Mouse (Mus musculus): ENCODE data around the gene Ldb1. TPM values are rescaled to one million over a fixed set of nuclear protein-coding genes. Genes with fewer than 3 reads are reported as not detected.

Gene Ldb1
- polyA plus RNA-seq (2012; rRNA removed), result 171 and 172 TPM in 2 replicates

DNA sequence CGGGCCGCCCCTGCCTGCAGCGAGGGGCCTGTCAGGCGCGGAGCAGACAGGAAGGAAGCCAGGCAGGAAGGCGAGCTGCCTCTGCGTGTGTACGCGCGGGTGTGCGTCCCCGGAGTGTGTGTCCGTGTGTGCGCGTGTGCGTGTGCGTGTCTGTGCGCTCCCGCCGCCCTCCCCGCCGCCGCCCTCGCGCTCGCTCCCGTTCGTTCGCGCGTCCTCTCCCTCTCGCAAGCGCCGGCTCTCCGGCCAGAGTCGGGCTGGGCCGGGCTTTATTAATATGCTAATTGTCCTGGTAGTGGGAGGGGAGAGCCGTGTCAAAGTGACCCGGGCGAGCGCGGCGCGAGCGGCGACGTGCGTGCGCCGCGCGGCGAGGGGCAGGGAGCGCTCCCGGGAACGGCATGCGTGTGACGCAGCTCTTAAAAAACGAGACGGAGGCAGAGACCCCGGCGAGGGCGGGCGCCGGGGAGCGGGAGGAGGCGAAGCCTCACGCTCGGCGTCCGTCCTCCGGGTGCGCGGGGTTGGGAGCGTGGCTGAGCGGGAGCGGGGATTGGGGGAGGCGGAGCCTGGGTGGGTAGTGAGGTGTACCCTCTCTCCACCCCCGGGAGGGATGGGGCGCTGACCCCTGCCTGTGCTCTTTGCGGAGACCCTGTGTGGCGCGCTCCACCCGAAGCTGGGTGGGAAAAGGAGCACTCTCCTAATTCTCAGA is at the start of gene Ldb1:
Ldb1 (minus strand) TSS at position 222 of the 703 bp plus-strand sequence.
- DNase-seq (ENCODE audit: extremely low spot score in 1 of 2, low spot score in 1 of 2), result peak; percentile 75 to 82

GRCm38 (mm10) chr19:46094144-46094543 is 49.1 kb upstream of the Ldb1 start:
- DNase-seq (ENCODE audit: extremely low spot score in 1 of 2, low spot score in 1 of 2), result no peak

DNA sequence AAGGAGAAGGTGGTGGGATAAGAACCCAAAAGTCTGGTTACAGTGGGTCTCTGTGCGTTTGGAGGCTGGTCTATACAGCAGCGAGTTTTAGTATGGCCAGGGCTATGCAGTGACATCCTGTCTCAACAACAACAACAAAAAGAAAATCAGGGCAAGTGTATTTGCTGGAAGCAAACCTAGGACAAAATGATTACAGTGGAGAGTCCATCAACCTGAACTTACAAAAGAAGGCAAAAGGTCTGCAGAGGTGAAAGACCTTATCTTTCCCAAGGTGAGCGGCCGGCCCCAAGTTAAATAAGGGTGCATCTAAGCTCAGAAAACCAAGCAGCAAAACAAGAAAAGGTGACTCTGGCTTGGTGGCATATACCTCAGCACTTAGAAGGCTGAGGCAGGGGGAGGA is 46.6 kb upstream of the Ldb1 start:
- DNase-seq (ENCODE audit: extremely low spot score in 1 of 2, low spot score in 1 of 2), result no peak

- DNase-seq (ENCODE audit: extremely low spot score in 1 of 2, low spot score in 1 of 2), result no peak
Measured at GRCm38 (mm10) chr19:46087871-46088270, 42.9 kb upstream of the Ldb1 start.

DNA sequence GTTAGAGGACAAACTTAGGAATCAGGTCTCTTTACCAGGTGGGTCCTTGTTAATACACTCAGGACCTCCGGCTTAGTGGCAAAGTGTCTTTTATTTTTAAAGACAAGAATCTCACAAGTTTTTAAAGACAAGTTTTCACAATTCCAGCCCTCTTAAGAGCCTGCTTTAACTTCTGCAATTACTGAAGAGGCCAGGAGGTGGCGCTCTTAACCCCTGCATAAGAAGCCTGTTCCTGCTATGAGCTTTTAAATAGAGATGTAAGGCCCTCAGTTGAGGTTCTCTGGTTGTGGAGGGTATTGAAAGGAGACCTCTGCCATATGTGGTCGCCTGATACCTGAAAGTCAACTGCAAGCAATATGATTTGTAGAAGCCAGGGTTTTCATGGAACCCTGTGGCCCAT is 41.3 kb upstream of the Ldb1 start:
- peak in 1 of 2 experiments; percentile 83 for DNase-seq (ENCODE audit: extremely low spot score in 1 of 2, low spot score in 1 of 2)

DNA sequence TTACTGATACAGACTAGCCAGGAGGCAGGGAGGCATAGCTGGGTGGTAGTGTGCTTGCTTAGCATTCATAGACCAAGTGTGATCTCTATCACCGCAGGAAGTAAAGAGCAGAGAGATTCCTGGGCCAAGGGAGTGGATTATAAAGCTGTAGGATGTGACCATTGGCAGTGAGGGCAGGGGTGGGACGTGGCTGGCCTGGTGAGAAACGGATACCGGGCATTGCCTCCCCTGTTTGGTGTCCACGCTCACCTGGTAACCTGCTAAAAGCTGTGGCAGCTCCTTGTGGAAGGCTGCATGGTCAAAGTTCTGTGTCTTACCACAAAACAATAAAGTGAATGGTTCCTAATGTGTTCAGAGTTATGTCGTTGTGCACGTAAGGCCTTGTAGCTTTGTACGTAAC is 40.2 kb upstream of the Ldb1 start:
- DNase-seq (ENCODE audit: extremely low spot score in 1 of 2, low spot score in 1 of 2), result no peak

DNA sequence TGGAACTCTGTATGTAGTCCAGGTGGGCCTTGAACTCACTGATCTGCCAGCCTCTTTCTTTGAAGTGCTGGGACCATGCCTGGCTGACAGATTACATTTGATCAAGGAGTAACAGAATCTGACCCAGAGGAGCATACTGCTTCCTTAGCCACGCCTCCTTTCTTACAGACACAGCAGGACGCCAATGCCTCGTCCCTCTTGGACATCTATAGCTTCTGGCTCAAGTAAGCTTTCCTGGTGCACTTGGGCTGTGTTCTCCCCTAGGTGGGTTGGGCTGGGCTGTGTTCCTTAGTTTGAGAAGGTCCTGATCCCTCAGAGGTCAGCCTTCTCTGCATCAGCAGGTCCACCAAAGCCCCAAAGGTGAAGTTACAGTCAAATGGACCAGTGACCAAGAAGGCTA is 33.5 kb upstream of the Ldb1 start:
- DNase-seq (ENCODE audit: extremely low spot score in 1 of 2, low spot score in 1 of 2), result no peak

GRCm38 (mm10) chr19:46075616-46076607 is 30.9 kb upstream of the Ldb1 start, which contains the start of gene Nolc1:
Nolc1 (plus strand) TSS chr19:46075863.
- DNase-seq (ENCODE audit: extremely low spot score in 1 of 2, low spot score in 1 of 2), result peak; percentile 99 to 100

DNA sequence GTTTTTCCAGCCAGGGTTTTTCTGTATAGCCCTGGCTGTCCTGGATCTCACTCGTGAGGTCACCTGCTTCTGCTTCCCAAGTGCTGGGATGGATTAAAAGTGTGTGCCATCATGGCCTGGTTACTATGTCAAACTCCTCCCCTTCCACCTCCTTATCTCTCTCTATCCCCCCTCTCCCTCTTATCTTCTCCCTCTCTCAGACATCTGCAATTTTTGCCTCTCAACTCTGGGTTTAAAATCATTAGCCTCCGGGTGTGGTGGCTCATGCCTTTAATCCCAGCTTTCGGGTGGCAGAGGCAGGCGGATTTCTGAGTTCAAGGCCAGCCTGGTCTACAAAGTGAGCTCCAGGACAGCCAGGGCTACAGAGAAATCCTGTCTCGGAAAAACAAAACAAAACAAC is 29.3 kb upstream of the Ldb1 start:
- DNase-seq (ENCODE audit: extremely low spot score in 1 of 2, low spot score in 1 of 2), result no peak

- no peak for DNase-seq (ENCODE audit: extremely low spot score in 1 of 2, low spot score in 1 of 2)
Measured at GRCm38 (mm10) chr19:46073285-46073684, 28.3 kb upstream of the Ldb1 start.

DNA sequence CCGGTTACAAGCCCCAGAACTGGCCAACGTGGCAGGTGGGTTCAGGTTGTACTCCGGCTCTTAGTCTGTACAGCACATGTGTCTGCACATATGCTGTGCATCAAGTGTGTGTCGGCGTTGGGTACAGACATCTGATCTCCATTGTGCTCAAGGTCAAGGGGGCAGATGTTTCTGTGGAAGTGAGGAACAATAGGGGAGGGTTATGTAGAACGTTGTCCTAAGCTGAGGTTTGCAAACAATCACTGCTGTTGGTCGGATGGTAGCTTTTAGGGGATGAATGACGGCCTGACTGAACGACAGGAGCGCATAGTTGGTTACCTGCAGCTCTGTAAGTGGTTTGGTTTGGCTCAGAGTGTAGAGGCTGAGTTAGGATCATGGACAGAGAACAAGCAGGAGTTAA is 23.0 kb upstream of the Ldb1 start:
- DNase-seq (ENCODE audit: extremely low spot score in 1 of 2, low spot score in 1 of 2), result no peak

GRCm38 (mm10) chr19:46060845-46061244 is 15.8 kb upstream of the Ldb1 start:
- no peak for DNase-seq (ENCODE audit: extremely low spot score in 1 of 2, low spot score in 1 of 2)

DNA sequence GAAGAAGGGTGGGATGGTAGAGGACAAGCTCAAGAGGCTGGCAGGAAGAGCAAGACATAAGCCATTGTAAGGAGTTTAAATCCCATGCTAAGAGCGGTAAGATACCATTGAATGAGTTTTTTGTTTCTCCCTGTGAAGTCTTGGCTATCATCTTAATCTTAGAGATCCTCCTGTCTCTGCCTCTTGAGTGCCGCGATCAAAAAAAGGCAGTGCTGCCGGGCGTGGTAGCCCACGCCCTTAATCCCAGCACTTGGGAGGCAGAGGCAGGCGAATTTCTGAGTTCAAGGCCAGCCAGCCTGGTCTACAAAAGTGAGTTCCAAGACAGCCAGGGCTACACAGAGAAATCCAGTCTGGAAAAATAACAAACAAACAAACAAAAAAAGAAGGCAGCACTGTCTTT is 13.5 kb upstream of the Ldb1 start:
- DNase-seq (ENCODE audit: extremely low spot score in 1 of 2, low spot score in 1 of 2), result no peak

DNA sequence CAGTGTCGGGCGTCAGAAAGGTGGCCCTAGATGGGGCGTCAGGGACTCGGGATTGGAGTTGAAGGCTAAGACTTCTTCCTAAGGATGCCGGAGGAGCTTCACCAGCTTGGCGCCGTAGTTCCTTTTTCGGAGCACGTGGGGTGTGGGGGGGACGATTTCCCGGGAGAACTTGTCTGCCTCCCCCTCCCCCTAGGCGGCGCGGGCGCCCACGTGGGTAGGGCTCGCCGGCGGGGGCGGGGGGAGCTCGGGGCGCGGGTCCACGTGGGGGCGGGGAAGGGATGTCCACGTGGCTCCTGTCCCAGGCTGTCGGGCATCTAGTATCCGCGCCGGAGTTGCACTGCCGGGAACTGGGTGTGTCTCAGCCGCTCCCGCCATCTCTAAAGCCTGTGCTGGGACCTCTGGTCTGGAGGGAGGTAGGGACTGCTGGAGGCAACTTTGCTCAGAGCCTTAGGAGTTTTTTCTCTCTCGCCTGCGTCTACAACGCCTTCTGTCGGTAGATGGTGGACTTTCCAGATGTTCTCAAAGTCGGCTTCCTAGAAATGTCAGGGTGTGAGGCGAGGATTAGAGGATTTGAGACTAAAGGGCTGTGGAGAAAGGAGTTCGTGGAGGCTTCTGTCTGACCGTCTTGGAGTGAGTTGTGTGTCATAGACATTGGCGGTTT is 12.1 kb upstream of the Ldb1 start:
- DNase-seq (ENCODE audit: extremely low spot score in 1 of 2, low spot score in 1 of 2), result peak in 1 of 2 experiments; percentile 69

GRCm38 (mm10) chr19:46056388-46056946 is 11.5 kb upstream of the Ldb1 start:
- DNase-seq (ENCODE audit: extremely low spot score in 1 of 2, low spot score in 1 of 2), result peak; percentile 96

- no peak for DNase-seq (ENCODE audit: extremely low spot score in 1 of 2, low spot score in 1 of 2)
Measured at GRCm38 (mm10) chr19:46055752-46056387, 10.9 kb upstream of the Ldb1 start.

- no peak for DNase-seq (ENCODE audit: extremely low spot score in 1 of 2, low spot score in 1 of 2)
Measured at GRCm38 (mm10) chr19:46050462-46050861, 5.4 kb upstream of the Ldb1 start.

GRCm38 (mm10) chr19:46049129-46049528 is 4.1 kb upstream of the Ldb1 start:
- no peak for DNase-seq (ENCODE audit: extremely low spot score in 1 of 2, low spot score in 1 of 2)

- DNase-seq (ENCODE audit: extremely low spot score in 1 of 2, low spot score in 1 of 2), result no peak
Measured at GRCm38 (mm10) chr19:46047426-46047825, 2.4 kb upstream of the Ldb1 start.

DNA sequence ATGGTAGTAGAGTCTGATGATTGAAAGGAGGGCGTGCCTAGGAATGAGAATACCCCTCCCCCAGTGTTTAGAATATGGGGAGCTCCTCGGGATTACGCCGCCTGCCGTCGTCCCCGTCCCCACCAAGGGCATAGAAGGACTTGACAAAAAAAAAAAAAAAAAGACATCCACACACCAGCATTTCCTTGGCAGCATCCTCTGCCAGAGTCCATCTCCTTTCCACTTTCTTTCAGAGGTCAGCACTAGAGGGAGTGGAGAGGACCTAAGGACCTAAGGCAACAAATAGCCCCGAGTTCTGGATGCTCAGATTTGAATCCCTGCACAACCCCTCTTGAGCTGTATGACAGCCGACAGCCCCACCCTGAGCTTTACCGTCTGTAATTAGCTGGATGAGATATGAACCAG is 1.6 kb upstream of the Ldb1 start:
- DNase-seq (ENCODE audit: extremely low spot score in 1 of 2, low spot score in 1 of 2), result no peak

All from frontal cortex, adult 2 months (tissue).